Mouse (Mus musculus) left cerebral cortex, adult 2 months (tissue): ENCODE data around the gene Plekhg1. TPM values are rescaled to one million over a fixed set of nuclear protein-coding genes. Genes with fewer than 3 reads are reported as not detected.

Experiments used
- DNase-seq, 2 experiments: peaks; one replicate each; pipeline ENCODE4 v3.0.0; 2021 to 2022; ENCODE audit warnings: low spot score in 2 of 2, mixed read lengths in 1 of 2; ENCODE audit errors: extremely low spot score in 1 of 2
- H3K27ac ChIP-seq: fragments of 200-600 bp; 2 replicates; pipeline ENCODE4 v1.8.1; 2022
- H3K4me3 ChIP-seq: fragments of 200-600 bp; 2 replicates; pipeline ENCODE4 v1.8.1; 2022
- CTCF ChIP-seq: fragments of 200-600 bp; IDR thresholded peaks from 2 replicates; pipeline ENCODE4 v1.8.1; 2022; ENCODE audit warnings: antibody characterized with exemption, mild to moderate bottlenecking, moderate library complexity
- intact Hi-C: fragments of 180-260 bp; cut with DNase I; formaldehyde crosslinking; loops from one replicate; pipeline ENCODE4 v1.15.1; 2025
- total RNA-seq, 2 experiments: library from RNA; stranded (reverse); gene quantifications; 2 replicates each; pipeline ENCODE4 v1.2.3; 2021

The Plekhg1 gene
- total RNA-seq, 2 experiments from 2014 or later: 7.4 to 10.8 TPM

GRCm38 (mm10) chr10:3976623-3977010 lies 236.5 kb downstream of the Plekhg1 start:
- no peak overlapping the region for H3K27ac ChIP-seq
- intact Hi-C loops: no loop called here

GRCm38 (mm10) chr10:3978326-3978725 lies 238.2 kb downstream of the Plekhg1 start:
- Histone ChIP-seq H3K27ac (no peak overlapping the region), H3K4me3 (no peak overlapping the region)
- no peak for TF ChIP-seq CTCF
- no peak for DNase-seq
- intact Hi-C loops: no loop called here

More at GRCm38 (mm10) chr10:3976623-3977010, 236.5 kb downstream of the Plekhg1 start:
- no peak for TF ChIP-seq CTCF
- DNase-seq: no peak
- H3K4me3 ChIP-seq: no peak overlapping the region

GRCm38 (mm10) chr10:3978792-3979488 lies 238.8 kb downstream of the Plekhg1 start:
- DNase-seq: no peak
- intact Hi-C loops: no loop called here
- no peak for TF ChIP-seq CTCF
- no peak overlapping the region for H3K27ac ChIP-seq
- no peak overlapping the region for H3K4me3 ChIP-seq

GRCm38 (mm10) chr10:3980231-3980630 lies 240.1 kb downstream of the Plekhg1 start:
- no peak overlapping the region for H3K4me3 ChIP-seq
- DNase-seq: no peak
- no peak for TF ChIP-seq CTCF
- intact Hi-C loops: no loop called here
- no peak overlapping the region for H3K27ac ChIP-seq

GRCm38 (mm10) chr10:3990295-3990883 lies 250.2 kb downstream of the Plekhg1 start:
- Histone ChIP-seq H3K4me3 (no peak overlapping the region), H3K27ac (no peak overlapping the region)
- intact Hi-C loops: no loop called here
- TF ChIP-seq CTCF: no peak
- no peak for DNase-seq

- Histone ChIP-seq H3K4me3 (no peak overlapping the region), H3K27ac (no peak overlapping the region)
- intact Hi-C loops: no loop called here
- DNase-seq: no peak
- no peak for TF ChIP-seq CTCF
These were observed 253.4 kb downstream of the Plekhg1 start for GRCm38 (mm10) chr10:3993365-3994102.

- DNase-seq: no peak
- intact Hi-C loops: no loop called here
These were observed 255.1 kb downstream of the Plekhg1 start for GRCm38 (mm10) chr10:3995277-3995676.

GRCm38 (mm10) chr10:3996170-3996876 lies 256.2 kb downstream of the Plekhg1 start:
- peak; percentile 61 to 71 for DNase-seq
- Histone ChIP-seq H3K27ac (no peak overlapping the region), H3K4me3 (peak overlapping the region; percentile 32)
- intact Hi-C loops: loop anchor here (2.0 kb wide), 3 partner anchors 336 to 376 kb away; no protein-coding TSS in a partner anchor
- TF ChIP-seq CTCF: peak; percentile 73

More at GRCm38 (mm10) chr10:3995277-3995676, 255.1 kb downstream of the Plekhg1 start:
- Histone ChIP-seq H3K4me3 (no peak overlapping the region), H3K27ac (no peak overlapping the region)
- peak; percentile 19 for TF ChIP-seq CTCF

GRCm38 (mm10) chr10:3997851-3998426 lies 257.8 kb downstream of the Plekhg1 start:
- no peak for TF ChIP-seq CTCF
- H3K27ac ChIP-seq: no peak overlapping the region
- intact Hi-C loops: loop anchor here (2.0 kb wide), 3 partner anchors 335 to 375 kb away; no protein-coding TSS in a partner anchor
- no peak for DNase-seq
- no peak overlapping the region for H3K4me3 ChIP-seq

- Histone ChIP-seq H3K27ac (no peak overlapping the region), H3K4me3 (no peak overlapping the region)
- intact Hi-C loops: no loop called here
- DNase-seq: no peak
- no peak for TF ChIP-seq CTCF
These were observed 262.5 kb downstream of the Plekhg1 start for GRCm38 (mm10) chr10:4002711-4003110.

- Histone ChIP-seq H3K4me3 (no peak overlapping the region), H3K27ac (no peak overlapping the region)
- DNase-seq: no peak
- intact Hi-C loops: no loop called here
- TF ChIP-seq CTCF: no peak
These were observed 265.0 kb downstream of the Plekhg1 start for GRCm38 (mm10) chr10:4005191-4005590.
